17 mouse cellular contexts compared by ENCODE assay signal in the genomic region with DNA sequence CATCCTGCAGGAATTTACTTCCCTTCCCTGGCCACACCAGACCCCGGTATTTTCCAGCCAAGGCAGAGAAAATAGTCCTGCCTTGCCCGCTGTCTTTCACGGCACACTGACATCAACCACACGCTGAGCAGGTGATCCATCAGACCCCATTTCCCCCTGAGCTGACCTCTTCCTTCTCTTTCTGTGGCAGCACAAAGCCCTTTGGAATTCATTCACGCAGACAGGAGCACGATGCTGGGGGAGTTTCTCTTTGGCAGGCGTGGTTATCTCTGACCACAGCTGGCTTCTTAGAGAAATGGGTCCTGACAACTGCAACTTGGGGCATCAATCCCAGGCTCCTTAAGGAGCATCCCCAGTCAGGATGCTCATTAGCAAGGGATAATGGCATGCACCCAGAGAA.
A peak's percentile ranks its signal among the peaks of the same experiment; 100 is the strongest.
DNase-seq lines count a peak whose midpoint lies in the region; ATAC-seq lines count a peak whose summit lies in the region.
"Had no signal": no experiment of that assay in that cellular context is flagged by ENCODE, and none has a peak within 500 bp of the region (broad histone marks: within the 10 kb centered on the region; RNA-seq: fewer than 3 reads in every experiment).

No protein-coding gene starts in this region.

- 0 out of 2 replicates have a peak, but pooled peaks cover 5% of the 10 kb centered on the region for H3K27me3 ChIP-seq in embryonic facial prominence, embryonic 10.5 days (replicated peaks; ENCODE audit: low read depth, poor library complexity, severe bottlenecking)
- H3K27me3 ChIP-seq in hindbrain, embryonic 14.5 days (ENCODE audit: control insufficient read depth, insufficient read depth, low read length): no peaks in the 10 kb centered on the region
- H3K27me3 ChIP-seq in midbrain, embryonic 15.5 days (replicated peaks): no peaks in the 10 kb centered on the region
- H3K27me3 ChIP-seq: limb, embryonic 13.5 days had no signal

- H3K27ac ChIP-seq in embryonic facial prominence, embryonic 10.5 days (replicated peaks): no peak overlapping the region
- H3K27ac ChIP-seq in hindbrain, embryonic 14.5 days: no peak overlapping the region
- H3K27ac ChIP-seq in midbrain, embryonic 15.5 days: no peak overlapping the region
- H3K27ac ChIP-seq: gastrocnemius, adult 2 months; heart, adult 2 months; limb, embryonic 13.5 days had no signal

- H3K4me1 ChIP-seq in embryonic facial prominence, embryonic 10.5 days: peaks cover 14% of the 10 kb centered on the region
- H3K4me1 ChIP-seq in hindbrain, embryonic 14.5 days (replicated peaks; ENCODE audit: control insufficient read depth, insufficient read depth, low read length): peaks cover 10% of the 10 kb centered on the region
- H3K4me1 ChIP-seq in midbrain, embryonic 15.5 days: peaks cover 10% of the 10 kb centered on the region
- H3K4me1 ChIP-seq: limb, embryonic 13.5 days had no signal

- H3K4me2 ChIP-seq in hindbrain, embryonic 14.5 days (replicated peaks): peak overlapping the region; percentile 24
- H3K4me2 ChIP-seq in midbrain, embryonic 15.5 days: 0 out of 2 replicates have a peak overlapping the region, but pooled peaks have one; percentile 1
- H3K4me2 ChIP-seq: limb, embryonic 13.5 days had no signal

- no peaks in the 10 kb centered on the region for H3K9me3 ChIP-seq in embryonic facial prominence, embryonic 10.5 days
- H3K9me3 ChIP-seq in hindbrain, embryonic 14.5 days (ENCODE audit: control insufficient read depth, low read length): no peaks in the 10 kb centered on the region
- H3K9me3 ChIP-seq in midbrain, embryonic 15.5 days: no peaks in the 10 kb centered on the region
- H3K9me3 ChIP-seq: limb, embryonic 13.5 days had no signal

- no peak overlapping the region for H3K4me3 ChIP-seq in embryonic facial prominence, embryonic 10.5 days
- H3K4me3 ChIP-seq in hindbrain, embryonic 14.5 days (replicated peaks; ENCODE audit: low read length): no peak overlapping the region
- H3K4me3 ChIP-seq in midbrain, embryonic 15.5 days: no peak overlapping the region
- H3K4me3 ChIP-seq: gastrocnemius, adult 2 months; heart, adult 2 months; limb, embryonic 13.5 days had no signal

- 20% methylated on average over 7 of the region's 7 CpGs for WGBS in embryonic facial prominence, embryonic 10.5 days
- WGBS in hindbrain, embryonic 14.5 days: 2% methylated on average over 7 of the region's 7 CpGs
- 9% methylated on average over 7 of the region's 7 CpGs for WGBS in midbrain, embryonic 15.5 days

- 0 out of 2 replicates have a peak overlapping the region, but pooled peaks have one; percentile 3 for H3K9ac ChIP-seq in hindbrain, embryonic 14.5 days
- H3K9ac ChIP-seq in midbrain, embryonic 15.5 days: no peak overlapping the region
- H3K9ac ChIP-seq: limb, embryonic 13.5 days; liver, postnatal 0 days had no signal

- no peak; the same call in 1 of the 2 replicates for ATAC-seq in hindbrain, embryonic 14.5 days (ENCODE audit: low FRiP score)
- ATAC-seq in midbrain, embryonic 15.5 days (replicated peaks): no peak
- ATAC-seq: intestine, postnatal 0 days; liver, postnatal 0 days had no signal

- no peaks in the 10 kb centered on the region for H3K36me3 ChIP-seq in embryonic facial prominence, embryonic 10.5 days (replicated peaks)
- no peaks in the 10 kb centered on the region for H3K36me3 ChIP-seq in hindbrain, embryonic 14.5 days (replicated peaks; ENCODE audit: control insufficient read depth, insufficient read depth)
- H3K36me3 ChIP-seq in midbrain, embryonic 15.5 days (replicated peaks): no peaks in the 10 kb centered on the region
- H3K36me3 ChIP-seq: limb, embryonic 13.5 days had no signal

- peak; percentile 1 for DNase-seq in Muller cell, postnatal 12 days (ENCODE audit: inconsistent ontology term)
- DNase-seq in embryonic facial prominence, embryonic 10.5 days (ENCODE audit: low spot score): peak; percentile 16
- DNase-seq in hindbrain, embryonic 14.5 days (ENCODE audit: low spot score): no peak
- DNase-seq in frontal cortex, postnatal 25 days (ENCODE audit: low spot score in 2 of 2): no peak
- no peak for DNase-seq in cerebellum, postnatal 36 days
- no peak for DNase-seq in lung, postnatal 36 days
- DNase-seq in cerebellum, postnatal 25 days: no peak
- DNase-seq: adrenal gland, postnatal 25 days; gastrocnemius, adult 2 months; heart, adult 2 months; heart, postnatal 14 days; kidney, postnatal 4 days; liver, postnatal 0 days; right cerebral cortex, postnatal 14 days had no signal

Comparison
In these comparisons a context has a peak if more than half of its experiments do, and no peak if none do; other contexts are left out.
1. DNase-seq: peak in Muller cell, postnatal 12 days (single experiment) and embryonic facial prominence, embryonic 10.5 days (single experiment); none in hindbrain, embryonic 14.5 days (single experiment), frontal cortex, postnatal 25 days (0 of 2), cerebellum, postnatal 36 days (0 of 2), lung, postnatal 36 days (single experiment) and cerebellum, postnatal 25 days (0 of 2).